Mouse (Mus musculus): ENCODE data around the gene Scml4. TPM values are rescaled to one million over a fixed set of nuclear protein-coding genes. Genes with fewer than 3 reads are reported as not detected.

Scml4 gene
- total and polyA plus RNA-seq, 3 experiments, result 0.84 to 1.3 (median 1.3) TPM

DNA sequence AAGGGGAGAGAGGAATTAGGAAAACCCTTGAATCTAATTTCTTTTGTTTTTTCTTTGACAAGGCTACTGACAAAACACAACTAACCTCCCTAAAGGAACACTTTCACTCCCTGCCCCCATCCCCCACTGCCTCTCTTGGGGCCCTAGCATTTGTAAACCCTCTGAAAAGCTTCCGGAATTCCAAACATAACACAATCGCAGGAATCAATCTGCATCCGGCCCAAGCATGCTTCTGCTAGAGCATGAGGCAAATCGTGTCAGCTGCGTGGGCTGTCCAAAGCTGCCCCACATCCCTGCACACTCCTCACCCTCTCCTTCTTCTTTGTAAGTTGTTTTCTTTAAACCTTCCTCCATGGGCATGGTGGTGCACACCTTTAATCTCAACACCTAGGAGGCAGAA, 4.9 kb upstream of the Scml4 start:
- 26% methylated on average over 5 of the region's 5 CpGs for WGBS
- Histone ChIP-seq H3K36me3 (ENCODE audit: control insufficient read depth, insufficient read depth, low read length) (no peaks in the 10 kb centered on the region), H3K4me3 (no peak overlapping the region), H3K27me3 (ENCODE audit: control insufficient read depth, insufficient read depth, low read length) (no peaks in the 10 kb centered on the region), H3K9ac (ENCODE audit: low read depth, low read length) (no peak overlapping the region), H3K79me2 (replicated peaks; ENCODE audit: control insufficient read depth, insufficient read depth, low read length) (no peaks in the 10 kb centered on the region), H3K27ac (0 out of 2 replicates have a peak overlapping the region, but pooled peaks have one; percentile 26), H3K4me1 (ENCODE audit: control insufficient read depth, insufficient read depth, low read length) (peaks cover 2% of the 10 kb centered on the region)
- TF ChIP-seq CTCF (IDR thresholded peaks at IDR 0.05) (no peak), POLR2A (IDR thresholded peaks at IDR 0.05; ENCODE audit: insufficient read depth, low read depth, low read length) (no peak), EP300 (IDR thresholded peaks at IDR 0.05; ENCODE audit: insufficient read depth, low read depth, low read length) (peak; percentile 84)
- intact Hi-C loops (cut with DNase I), result no loop called here
- peak; percentile 33 to 39 for DNase-seq

- Histone ChIP-seq H3K4me3 (no peak overlapping the region), H3K27me3 (ENCODE audit: control insufficient read depth, insufficient read depth, low read length) (no peaks in the 10 kb centered on the region), H3K4me1 (ENCODE audit: control insufficient read depth, insufficient read depth, low read length) (peaks cover 2% of the 10 kb centered on the region), H3K27ac (no peak overlapping the region), H3K9ac (ENCODE audit: low read depth, low read length) (no peak overlapping the region), H3K79me2 (replicated peaks; ENCODE audit: control insufficient read depth, insufficient read depth, low read length) (no peaks in the 10 kb centered on the region), H3K36me3 (ENCODE audit: control insufficient read depth, insufficient read depth, low read length) (no peaks in the 10 kb centered on the region)
- WGBS, result over 99% methylated on average over 9 of the region's 9 CpGs
- no peak for DNase-seq
- TF ChIP-seq CTCF (IDR thresholded peaks at IDR 0.05), result no peak
- no peak for TF ChIP-seq POLR2A (IDR thresholded peaks at IDR 0.05; ENCODE audit: insufficient read depth, low read depth, low read length)
- no peak for TF ChIP-seq EP300 (IDR thresholded peaks at IDR 0.05; ENCODE audit: insufficient read depth, low read depth, low read length)
- intact Hi-C loops (cut with DNase I), result no loop called here
Observed at GRCm38 (mm10) chr10:42856574-42856973, 3.6 kb upstream of the Scml4 start.

DNA sequence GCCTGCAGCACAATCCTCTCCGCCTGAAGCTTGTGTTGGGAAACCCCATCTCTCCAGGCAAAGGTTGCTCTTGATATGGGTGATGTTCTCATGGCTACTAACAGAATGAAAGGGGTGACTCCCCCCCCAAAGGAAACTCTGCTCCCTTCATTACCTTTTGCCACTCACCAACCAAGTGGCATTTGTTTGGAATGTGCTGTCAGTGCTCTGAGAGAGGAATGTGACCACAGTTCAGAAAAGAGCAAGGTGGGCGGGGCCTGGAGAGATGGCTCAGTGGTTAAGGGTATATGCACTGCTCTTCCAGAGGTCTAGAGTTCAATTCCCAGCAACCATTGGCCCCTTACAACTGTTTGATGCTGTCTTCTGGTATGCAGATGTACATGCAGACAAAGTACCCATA, 3.1 kb upstream of the Scml4 start:
- peaks cover 2% of the 10 kb centered on the region for H3K4me1 ChIP-seq (ENCODE audit: control insufficient read depth, insufficient read depth, low read length)
- H3K36me3 ChIP-seq (ENCODE audit: control insufficient read depth, insufficient read depth, low read length), result no peaks in the 10 kb centered on the region
- no peak overlapping the region for H3K4me3 ChIP-seq
- H3K9ac ChIP-seq (ENCODE audit: low read depth, low read length), result no peak overlapping the region
- no peaks in the 10 kb centered on the region for H3K79me2 ChIP-seq (replicated peaks; ENCODE audit: control insufficient read depth, insufficient read depth, low read length)
- WGBS, result 98% methylated on average over 2 of the region's 2 CpGs
- DNase-seq, result no peak
- intact Hi-C loops (cut with DNase I), result no loop called here
- TF ChIP-seq CTCF (IDR thresholded peaks at IDR 0.05) (no peak), POLR2A (IDR thresholded peaks at IDR 0.05; ENCODE audit: insufficient read depth, low read depth, low read length) (no peak), EP300 (IDR thresholded peaks at IDR 0.05; ENCODE audit: insufficient read depth, low read depth, low read length) (no peak)
- no peak overlapping the region for H3K27ac ChIP-seq
- H3K27me3 ChIP-seq (ENCODE audit: control insufficient read depth, insufficient read depth, low read length), result no peaks in the 10 kb centered on the region

- H3K27ac ChIP-seq, result no peak overlapping the region
- WGBS, result 51% methylated on average over 2 of the region's 2 CpGs
- no peak for DNase-seq
- intact Hi-C loops (cut with DNase I), result no loop called here
- TF ChIP-seq EP300 (IDR thresholded peaks at IDR 0.05; ENCODE audit: insufficient read depth, low read depth, low read length) (no peak), CTCF (IDR thresholded peaks at IDR 0.05) (no peak), POLR2A (IDR thresholded peaks at IDR 0.05; ENCODE audit: insufficient read depth, low read depth, low read length) (no peak)
- H3K4me1 ChIP-seq (ENCODE audit: control insufficient read depth, insufficient read depth, low read length), result peaks cover 5% of the 10 kb centered on the region
- no peaks in the 10 kb centered on the region for H3K79me2 ChIP-seq (replicated peaks; ENCODE audit: control insufficient read depth, insufficient read depth, low read length)
- no peak overlapping the region for H3K9ac ChIP-seq (ENCODE audit: low read depth, low read length)
- no peaks in the 10 kb centered on the region for H3K27me3 ChIP-seq (ENCODE audit: control insufficient read depth, insufficient read depth, low read length)
- no peaks in the 10 kb centered on the region for H3K36me3 ChIP-seq (ENCODE audit: control insufficient read depth, insufficient read depth, low read length)
- H3K4me3 ChIP-seq, result no peak overlapping the region
Observed at GRCm38 (mm10) chr10:42859781-42860158, 400 bp upstream of the Scml4 start.

DNA sequence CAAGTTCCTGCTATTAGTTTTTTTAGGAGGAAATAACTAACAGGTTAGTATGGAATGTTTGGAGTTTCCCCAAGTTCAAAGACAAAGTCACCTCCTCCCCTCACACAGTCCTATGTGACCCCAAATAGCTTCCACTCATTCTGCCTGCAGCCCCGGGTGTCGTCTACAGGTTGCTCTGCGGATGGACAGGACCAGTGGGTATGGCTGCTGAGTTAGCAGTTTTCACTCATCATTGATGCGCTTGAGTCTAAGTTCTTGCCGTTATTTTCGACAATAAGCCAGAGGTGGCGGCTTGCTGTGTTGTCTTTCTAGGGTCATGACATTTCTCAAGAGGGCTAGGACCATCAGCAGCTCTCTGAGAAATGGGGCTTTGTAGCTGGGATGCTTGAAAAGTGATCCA, 1.3 kb downstream of the Scml4 start:
- 80% methylated on average over 7 of the region's 7 CpGs for WGBS
- intact Hi-C loops (cut with DNase I), result no loop called here

DNA sequence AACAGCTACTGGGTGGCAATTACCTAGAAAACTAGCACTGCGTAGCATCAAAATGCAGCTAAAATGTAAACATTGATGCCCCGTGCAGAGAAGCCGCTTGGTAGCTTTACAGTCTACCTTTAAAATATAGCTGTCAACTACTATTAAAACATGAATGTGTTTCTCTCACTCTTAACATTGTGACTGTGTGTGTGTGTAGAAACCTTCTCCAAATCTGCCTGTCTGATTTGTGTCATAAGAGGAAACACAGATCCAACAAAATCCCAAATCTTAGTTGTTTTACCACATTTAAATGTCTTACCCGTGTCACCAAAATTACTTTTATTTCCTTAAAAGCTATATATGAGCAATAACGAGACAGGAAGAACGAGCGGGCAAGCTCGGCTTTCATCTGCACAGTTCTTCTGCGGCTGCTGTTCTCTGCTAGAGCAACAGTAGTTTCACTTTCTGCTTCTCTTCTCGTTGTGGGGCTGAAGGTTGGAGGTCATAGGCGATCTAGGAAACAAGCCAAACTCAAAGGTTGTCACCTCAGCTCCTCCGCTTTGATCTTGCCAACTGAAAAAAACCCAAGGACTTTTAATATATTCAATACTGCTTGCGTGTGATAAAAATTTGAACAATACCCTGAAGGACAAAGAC, 2.1 kb downstream of the Scml4 start:
- Histone ChIP-seq H3K9ac (ENCODE audit: low read depth, low read length) (no peak overlapping the region; the same call in 1 of the 2 replicates), H3K4me3 (peak overlapping the region; percentile 29), H3K4me1 (ENCODE audit: control insufficient read depth, insufficient read depth, low read length) (peaks cover 3% of the 10 kb centered on the region), H3K27me3 (ENCODE audit: control insufficient read depth, insufficient read depth, low read length) (no peaks in the 10 kb centered on the region), H3K36me3 (ENCODE audit: control insufficient read depth, insufficient read depth, low read length) (no peaks in the 10 kb centered on the region), H3K79me2 (replicated peaks; ENCODE audit: control insufficient read depth, insufficient read depth, low read length) (no peaks in the 10 kb centered on the region), H3K27ac (peak overlapping the region; percentile 69)
- intact Hi-C loops (cut with DNase I), result no loop called here
- DNase-seq, result peak; percentile 48 to 64
- 34% methylated on average over 13 of the region's 13 CpGs for WGBS
- TF ChIP-seq EP300 (IDR thresholded peaks at IDR 0.05; ENCODE audit: insufficient read depth, low read depth, low read length) (no peak), POLR2A (IDR thresholded peaks at IDR 0.05; ENCODE audit: insufficient read depth, low read depth, low read length) (peak; percentile 50; the same call in 1 of the 2 replicates)

More for the DNA sequence above, 1.3 kb downstream of the Scml4 start:
- H3K36me3 ChIP-seq (ENCODE audit: control insufficient read depth, insufficient read depth, low read length), result no peaks in the 10 kb centered on the region
- no peaks in the 10 kb centered on the region for H3K27me3 ChIP-seq (ENCODE audit: control insufficient read depth, insufficient read depth, low read length)
- no peak overlapping the region; the same call in none of the 2 replicates for H3K27ac ChIP-seq
- no peak for DNase-seq
- H3K4me1 ChIP-seq (ENCODE audit: control insufficient read depth, insufficient read depth, low read length), result peaks cover 3% of the 10 kb centered on the region
- TF ChIP-seq POLR2A (IDR thresholded peaks at IDR 0.05; ENCODE audit: insufficient read depth, low read depth, low read length), result no peak
- TF ChIP-seq EP300 (IDR thresholded peaks at IDR 0.05; ENCODE audit: insufficient read depth, low read depth, low read length), result no peak
- TF ChIP-seq CTCF (IDR thresholded peaks at IDR 0.05), result no peak
- H3K4me3 ChIP-seq, result no peak overlapping the region
- no peak overlapping the region for H3K9ac ChIP-seq (ENCODE audit: low read depth, low read length)
- H3K79me2 ChIP-seq (replicated peaks; ENCODE audit: control insufficient read depth, insufficient read depth, low read length), result no peaks in the 10 kb centered on the region
